Mouse (Mus musculus): ENCODE data around the gene Ear2. TPM values are rescaled to one million over a fixed set of nuclear protein-coding genes. Genes with fewer than 3 reads are reported as not detected.

Gene Ear2
- polyA plus RNA-seq, 1 experiment from 2014 or later: not detected

Other genes starting within 250 kb of the Ear2 start
- not detected in 2 replicates for gene Ear1, start 227.1 kb upstream of the Ear2 start, polyA plus RNA-seq (2015; fragmentation: Nextera tagmentation; extraction: Ambion mirVana)
- gene Ear10, start 179.1 kb upstream of the Ear2 start, polyA plus RNA-seq (2015; fragmentation: Nextera tagmentation; extraction: Ambion mirVana): not detected in 2 replicates
- gene Gm8113, start 177.3 kb upstream of the Ear2 start, polyA plus RNA-seq (2015; fragmentation: Nextera tagmentation; extraction: Ambion mirVana): 4.9 and 5.8 TPM in 2 replicates
- not detected in 2 replicates for gene Ang5, start 145.6 kb upstream of the Ear2 start, polyA plus RNA-seq (2015; fragmentation: Nextera tagmentation; extraction: Ambion mirVana)
- gene Ang6, start 100.4 kb upstream of the Ear2 start, polyA plus RNA-seq (2015; fragmentation: Nextera tagmentation; extraction: Ambion mirVana): not detected in 2 replicates
- gene Gm3327, start 21.2 kb downstream of the Ear2 start, polyA plus RNA-seq (2015; fragmentation: Nextera tagmentation; extraction: Ambion mirVana): not detected in 2 replicates
- 0.12 TPM in 1 of 2 replicates, not detected in the other for gene Gm8212, start 95.0 kb downstream of the Ear2 start, polyA plus RNA-seq (2015; fragmentation: Nextera tagmentation; extraction: Ambion mirVana)
- gene 4930503E14Rik, start 110.6 kb downstream of the Ear2 start, polyA plus RNA-seq (2015; fragmentation: Nextera tagmentation; extraction: Ambion mirVana): not detected in 2 replicates
- gene Gm8220, start 182.9 kb downstream of the Ear2 start, polyA plus RNA-seq (2015; fragmentation: Nextera tagmentation; extraction: Ambion mirVana): not detected in 2 replicates
- not detected in 2 replicates for gene Gm5930, start 235.9 kb downstream of the Ear2 start, polyA plus RNA-seq (2015; fragmentation: Nextera tagmentation; extraction: Ambion mirVana)

All from midbrain, embryonic 15.5 days (tissue).